Mouse (Mus musculus): ENCODE results near the gene Cdcp2.

- no peak for TF ChIP-seq POLR2A (IDR thresholded peaks at IDR 0.05; ENCODE audit: low read depth, low read length)
- no peak for TF ChIP-seq CTCF (IDR thresholded peaks at IDR 0.05; ENCODE audit: extremely low read depth, insufficient read length, insufficient replicate concordance, low read depth, low read length)
These were observed at the start of gene Cdcp2 for GRCm38 (mm10) chr4:107096841-107097373.
